Mouse (Mus musculus) thymus, adult 2 months (tissue): ENCODE results near the gene Mycl.

ENCODE experiments used
- CTCF ChIP-seq: fragments of 200-500 bp; IDR thresholded peaks from 2 replicates; pipeline ENCODE4 v1.5.1; 2012; ENCODE audit warnings: mild to moderate bottlenecking, control low read depth, low read length, moderate library complexity, borderline replicate concordance; ENCODE audit not compliant: control insufficient read depth, poor library complexity, insufficient read depth; ENCODE audit errors: extremely low read depth
- POLR2A ChIP-seq: fragments of 200-500 bp; IDR thresholded peaks from 2 replicates; pipeline ENCODE4 v1.6.1; 2012; ENCODE audit warnings: mild to moderate bottlenecking, low read length, control low read depth, moderate library complexity; ENCODE audit not compliant: control insufficient read depth, poor library complexity, insufficient read depth; ENCODE audit errors: extremely low read depth

- TF ChIP-seq CTCF (no peak), POLR2A (no peak)
Measured at GRCm38 (mm10) chr4:122999263-122999691, 3.8 kb downstream of the Mycl start.
